Mouse (Mus musculus): ENCODE data around the gene Olfr224. TPM values are rescaled to one million over a fixed set of nuclear protein-coding genes. Genes with fewer than 3 reads are reported as not detected.

Olfr224 gene
- polyA plus RNA-seq, 3 experiments from 2014 or later: 0.26 TPM; not detected in 2

Other genes starting within 250 kb of the Olfr224 start
- 10 to 100 TPM; 40.5 to 41.4 (median 41.1) TPM for gene Zfp672, start 240.2 kb downstream of the Olfr224 start, polyA plus RNA-seq (2017; shearing (Covaris generic))
- 1 to 10 TPM; 5.1 to 7.9 (median 6.8) TPM for gene Sh3bp5l, start 239.8 kb downstream of the Olfr224 start, polyA plus RNA-seq (2017; shearing (Covaris generic))
- not detected for gene Lypd8, start 191.5 kb downstream of the Olfr224 start, polyA plus RNA-seq (2017; shearing (Covaris generic))
- not detected for gene 1810065E05Rik, start 149.4 kb downstream of the Olfr224 start, polyA plus RNA-seq (2017; shearing (Covaris generic))
- gene Gm12253, start 138.0 kb downstream of the Olfr224 start, polyA plus RNA-seq (2017; shearing (Covaris generic)): not detected
- not detected for gene Lypd9, start 117.6 kb downstream of the Olfr224 start, polyA plus RNA-seq (2017; shearing (Covaris generic))
- gene Olfr30, start 108.3 kb downstream of the Olfr224 start, polyA plus RNA-seq (2017; shearing (Covaris generic)): not detected
- gene Olfr332, start 78.0 kb downstream of the Olfr224 start, polyA plus RNA-seq (2017; shearing (Covaris generic)): under 1 TPM in 1 of 3 experiments, not detected in 2; 0.13 TPM
- gene Olfr331, start 68.0 kb downstream of the Olfr224 start, polyA plus RNA-seq (2017; shearing (Covaris generic)): not detected
- gene Olfr330, start 35.7 kb downstream of the Olfr224 start, polyA plus RNA-seq (2017; shearing (Covaris generic)): not detected
- gene Olfr329-ps, start 24.1 kb downstream of the Olfr224 start, polyA plus RNA-seq (2017; shearing (Covaris generic)): not detected
- gene Olfr328, start 14.9 kb downstream of the Olfr224 start, polyA plus RNA-seq (2017; shearing (Covaris generic)): not detected
- gene Olfr325, start 7.2 kb upstream of the Olfr224 start, polyA plus RNA-seq (2017; shearing (Covaris generic)): not detected
- gene Olfr324, start 24.6 kb upstream of the Olfr224 start, polyA plus RNA-seq (2017; shearing (Covaris generic)): not detected
- gene 2210407C18Rik, start 45.5 kb upstream of the Olfr224 start, polyA plus RNA-seq (2017; shearing (Covaris generic)): not detected
- not detected for gene Olfr323, start 59.9 kb upstream of the Olfr224 start, polyA plus RNA-seq (2017; shearing (Covaris generic))
- not detected for gene Trim58, start 69.9 kb upstream of the Olfr224 start, polyA plus RNA-seq (2017; shearing (Covaris generic))
- not detected for gene Olfr322, start 88.2 kb upstream of the Olfr224 start, polyA plus RNA-seq (2017; shearing (Covaris generic))
- gene Olfr320, start 110.5 kb upstream of the Olfr224 start, polyA plus RNA-seq (2017; shearing (Covaris generic)): not detected
- not detected for gene Olfr319, start 128.6 kb upstream of the Olfr224 start, polyA plus RNA-seq (2017; shearing (Covaris generic))
- gene Olfr318, start 153.5 kb upstream of the Olfr224 start, polyA plus RNA-seq (2017; shearing (Covaris generic)): not detected
- not detected for gene Olfr317, start 168.7 kb upstream of the Olfr224 start, polyA plus RNA-seq (2017; shearing (Covaris generic))
- gene Olfr316, start 182.2 kb upstream of the Olfr224 start, polyA plus RNA-seq (2017; shearing (Covaris generic)): not detected
- not detected for gene Olfr315, start 202.6 kb upstream of the Olfr224 start, polyA plus RNA-seq (2017; shearing (Covaris generic))
- not detected for gene Olfr314, start 212.4 kb upstream of the Olfr224 start, polyA plus RNA-seq (2017; shearing (Covaris generic))
- not detected for gene Fam183b, start 231.4 kb upstream of the Olfr224 start, polyA plus RNA-seq (2017; shearing (Covaris generic))
- gene Olfr313, start 244.4 kb upstream of the Olfr224 start, polyA plus RNA-seq (2017; shearing (Covaris generic)): not detected